Mouse (Mus musculus) neural tube, embryonic 11.5 days (tissue): ENCODE measurements around the gene 4930467E23Rik. TPM values are rescaled to one million over a fixed set of nuclear protein-coding genes. Genes with fewer than 3 reads are reported as not detected.
"Not testable (repeated sequence)": the region's sequence is repeated elsewhere in the genome, so short reads cannot be mapped to it uniquely, and the experiment has no call there.

Source experiments
- ATAC-seq: fragments of 200-750 bp; cut with Nextera tagmentation; 2 replicates; pipeline ENCODE4 v1.8.0; 2017; ENCODE audit warnings: moderate number of reproducible peaks, mild to moderate bottlenecking, moderate TSS enrichment, moderate library complexity; ENCODE audit not compliant: insufficient read depth, low FRiP score, low TSS enrichment
- DNase-seq: peaks from one replicate; pipeline ENCODE4 v3.0.0-alpha.2; 2015; ENCODE audit warnings: low spot score
- H3K27ac ChIP-seq: fragments of 300-500 bp; sonication (generic); 2 replicates; pipeline ENCODE4 v1.5.1; 2014; ENCODE audit warnings: low read depth, mild to moderate bottlenecking, low read length
- H3K27me3 ChIP-seq: fragments of 300-500 bp; sonication (generic); 2 replicates; pipeline ENCODE4 v1.6.1; 2014; ENCODE audit warnings: mild to moderate bottlenecking, low read length, mixed read lengths; ENCODE audit not compliant: control insufficient read depth, insufficient read depth
- H3K36me3 ChIP-seq: fragments of 300-500 bp; sonication (generic); 2 replicates; pipeline ENCODE4 v1.6.1; 2014; ENCODE audit warnings: mild to moderate bottlenecking, low read length, moderate library complexity, mixed read lengths; ENCODE audit not compliant: control insufficient read depth, insufficient read depth
- H3K4me1 ChIP-seq: fragments of 300-500 bp; sonication (generic); 2 replicates; pipeline ENCODE4 v1.6.1; 2014; ENCODE audit warnings: low read length, mixed read lengths; ENCODE audit not compliant: control insufficient read depth, insufficient read depth
- H3K4me2 ChIP-seq: fragments of 300-500 bp; sonication (generic); 2 replicates; pipeline ENCODE4 v1.6.1; 2014; ENCODE audit warnings: low read depth, mild to moderate bottlenecking, moderate library complexity
- H3K4me3 ChIP-seq: fragments of 300-500 bp; sonication (generic); 2 replicates; pipeline ENCODE4 v1.5.1; 2014; ENCODE audit warnings: low read depth, low read length
- H3K9ac ChIP-seq: fragments of 300-500 bp; sonication (generic); 2 replicates; pipeline ENCODE4 v1.6.1; 2014; ENCODE audit warnings: mild to moderate bottlenecking, low read length
- H3K9me3 ChIP-seq: fragments of 300-500 bp; sonication (generic); 2 replicates; pipeline ENCODE4 v1.6.1; 2016; ENCODE audit warnings: low read length; ENCODE audit not compliant: control insufficient read depth
- WGBS: fragments of 180-500 bp; shearing (Covaris S2); extraction: QIAGEN DNeasy Blood & Tissue Kit; methylation state at CpG from one replicate; pipeline ENCODE4 v1.1.7; 2014; 5-methylcytosine and 5-hydroxymethylcytosine counted together
- polyA plus RNA-seq: library from polyadenylated mRNA; unstranded; fragments of >200 nt; fragmentation: Nextera tagmentation; extraction: Ambion mirVana; gene quantifications from 2 replicates; pipeline ENCODE4 v1.2.1, GENCODE M21; 2014

The 4930467E23Rik gene
- polyA plus RNA-seq, 1 experiment from 2014 or later: not detected

GRCm38 (mm10) chr8:19765531-19765930, 36.2 kb downstream of the 4930467E23Rik start:
- ATAC-seq, H3K4me2 ChIP-seq, H3K9me3 ChIP-seq, H3K4me3 ChIP-seq, H3K9ac ChIP-seq, DNase-seq, H3K4me1 ChIP-seq, H3K27me3 ChIP-seq, H3K36me3 ChIP-seq, H3K27ac ChIP-seq: not testable (repeated sequence)

- H3K4me2 ChIP-seq, H3K36me3 ChIP-seq, DNase-seq, ATAC-seq, H3K27me3 ChIP-seq, H3K27ac ChIP-seq, H3K4me1 ChIP-seq, H3K4me3 ChIP-seq, H3K9me3 ChIP-seq, H3K9ac ChIP-seq: not testable (repeated sequence)
- WGBS: 83% methylated on average over 4 of the region's 4 CpGs
These were observed 44.1 kb downstream of the 4930467E23Rik start for GRCm38 (mm10) chr8:19773461-19773860.

- not testable (repeated sequence) for H3K4me1 ChIP-seq, H3K36me3 ChIP-seq, H3K9me3 ChIP-seq, H3K27me3 ChIP-seq, H3K4me3 ChIP-seq, H3K9ac ChIP-seq, DNase-seq, ATAC-seq, H3K27ac ChIP-seq, H3K4me2 ChIP-seq
These were observed 46.9 kb downstream of the 4930467E23Rik start for GRCm38 (mm10) chr8:19776311-19776710.

- H3K27me3 ChIP-seq, H3K4me3 ChIP-seq, H3K36me3 ChIP-seq, H3K4me2 ChIP-seq, H3K9ac ChIP-seq, H3K4me1 ChIP-seq, H3K9me3 ChIP-seq, ATAC-seq, H3K27ac ChIP-seq, DNase-seq: not testable (repeated sequence)
- 39% methylated on average over 2 of the region's 2 CpGs for WGBS
These were observed 48.1 kb downstream of the 4930467E23Rik start for GRCm38 (mm10) chr8:19777500-19777899.

- not testable (repeated sequence) for DNase-seq, H3K27me3 ChIP-seq, H3K9ac ChIP-seq, ATAC-seq, H3K27ac ChIP-seq, H3K4me1 ChIP-seq, H3K9me3 ChIP-seq, H3K4me3 ChIP-seq, H3K36me3 ChIP-seq, H3K4me2 ChIP-seq
- WGBS: 58% methylated on average over 1 of the region's 1 CpGs
These were observed 48.8 kb downstream of the 4930467E23Rik start for GRCm38 (mm10) chr8:19778126-19778525.

GRCm38 (mm10) chr8:19778891-19779290, 49.5 kb downstream of the 4930467E23Rik start:
- not testable (repeated sequence) for H3K9me3 ChIP-seq, H3K4me1 ChIP-seq, DNase-seq, H3K4me3 ChIP-seq, H3K4me2 ChIP-seq, ATAC-seq, H3K27me3 ChIP-seq, H3K36me3 ChIP-seq, H3K9ac ChIP-seq, H3K27ac ChIP-seq
- 91% methylated on average over 8 of the region's 8 CpGs for WGBS

- not testable (repeated sequence) for ATAC-seq, H3K27ac ChIP-seq, H3K4me1 ChIP-seq, DNase-seq, H3K27me3 ChIP-seq, H3K4me3 ChIP-seq, H3K9ac ChIP-seq, H3K4me2 ChIP-seq, H3K9me3 ChIP-seq, H3K36me3 ChIP-seq
- 95% methylated on average over 4 of the region's 4 CpGs for WGBS
These were observed 50.8 kb downstream of the 4930467E23Rik start for GRCm38 (mm10) chr8:19780212-19780611.

- not testable (repeated sequence) for H3K4me3 ChIP-seq, H3K27ac ChIP-seq, H3K9me3 ChIP-seq, H3K9ac ChIP-seq, H3K36me3 ChIP-seq, H3K27me3 ChIP-seq, ATAC-seq, DNase-seq, H3K4me2 ChIP-seq, H3K4me1 ChIP-seq
These were observed 51.3 kb downstream of the 4930467E23Rik start for GRCm38 (mm10) chr8:19780658-19781057.

GRCm38 (mm10) chr8:19781328-19782114, 52.1 kb downstream of the 4930467E23Rik start:
- not testable (repeated sequence) for H3K9ac ChIP-seq, H3K27ac ChIP-seq, H3K4me2 ChIP-seq, H3K4me3 ChIP-seq, DNase-seq, H3K27me3 ChIP-seq, H3K4me1 ChIP-seq, H3K9me3 ChIP-seq, H3K36me3 ChIP-seq, ATAC-seq
- whole genome bisulfite sequencing: 92% methylated on average over 5 of the region's 5 CpGs
